Mouse (Mus musculus) ES-Bruce4 (cell line): ENCODE data around the gene Olfr1442. TPM values are rescaled to one million over a fixed set of nuclear protein-coding genes. Genes with fewer than 3 reads are reported as not detected.
"Not testable (repeated sequence)": the region's sequence is repeated elsewhere in the genome, so short reads cannot be mapped to it uniquely, and the experiment has no call there.

Source experiments
- H3K27ac ChIP-seq: 2 replicates; pipeline ENCODE4 v1.5.1; 2012; ENCODE audit warnings: low read length, inconsistent platforms; ENCODE audit not compliant: insufficient read depth
- H3K27me3 ChIP-seq: 2 replicates; pipeline ENCODE4 v1.6.1; 2012; ENCODE audit warnings: mild to moderate bottlenecking, low read length, inconsistent platforms; ENCODE audit not compliant: control insufficient read depth, poor library complexity, insufficient read depth, severe bottlenecking
- H3K36me3 ChIP-seq: 2 replicates; pipeline ENCODE4 v1.6.1; 2012; ENCODE audit warnings: inconsistent platforms, mild to moderate bottlenecking, low read length, moderate library complexity; ENCODE audit not compliant: control insufficient read depth, poor library complexity, insufficient read depth, severe bottlenecking
- H3K4me1 ChIP-seq: one replicate; pipeline ENCODE4 v1.8.1; 2011; ENCODE audit warnings: low read length; ENCODE audit not compliant: control insufficient read depth, insufficient read depth
- H3K4me3 ChIP-seq: 2 replicates; pipeline ENCODE4 v1.5.1; 2011; ENCODE audit warnings: low read depth, mild to moderate bottlenecking, low read length
- H3K9ac ChIP-seq: 2 replicates; pipeline ENCODE4 v1.6.1; 2012; ENCODE audit warnings: low read depth, mild to moderate bottlenecking, inconsistent platforms; ENCODE audit not compliant: poor library complexity, severe bottlenecking
- H3K9me3 ChIP-seq: replicated peaks from 2 replicates; pipeline ENCODE4 v1.6.1; 2012; ENCODE audit warnings: mild to moderate bottlenecking, low read length, inconsistent platforms; ENCODE audit not compliant: control insufficient read depth, poor library complexity, insufficient read depth, severe bottlenecking
- CTCF ChIP-seq: IDR thresholded peaks from one replicate; pipeline ENCODE4 v1.8.1; 2011; ENCODE audit warnings: low read depth, low read length
- EP300 ChIP-seq: IDR thresholded peaks from 2 replicates; pipeline ENCODE4 v1.6.1; 2011; ENCODE audit warnings: low read depth, low read length; ENCODE audit not compliant: insufficient read depth
- POLR2A ChIP-seq: IDR thresholded peaks from one replicate; pipeline ENCODE4 v1.8.1; 2011; ENCODE audit warnings: low read length; ENCODE audit not compliant: insufficient read depth
- polyA plus RNA-seq: library from polyadenylated mRNA; stranded (reverse); fragments of >200 nt; gene quantifications from 2 replicates; pipeline ENCODE4 v1.2.4, GENCODE M21; 2011; ENCODE audit warnings: low read depth; ENCODE audit not compliant: missing spikeins, insufficient read depth, insufficient read length

The Olfr1442 gene
- polyA plus RNA-seq, 1 experiment, result not detected

DNA sequence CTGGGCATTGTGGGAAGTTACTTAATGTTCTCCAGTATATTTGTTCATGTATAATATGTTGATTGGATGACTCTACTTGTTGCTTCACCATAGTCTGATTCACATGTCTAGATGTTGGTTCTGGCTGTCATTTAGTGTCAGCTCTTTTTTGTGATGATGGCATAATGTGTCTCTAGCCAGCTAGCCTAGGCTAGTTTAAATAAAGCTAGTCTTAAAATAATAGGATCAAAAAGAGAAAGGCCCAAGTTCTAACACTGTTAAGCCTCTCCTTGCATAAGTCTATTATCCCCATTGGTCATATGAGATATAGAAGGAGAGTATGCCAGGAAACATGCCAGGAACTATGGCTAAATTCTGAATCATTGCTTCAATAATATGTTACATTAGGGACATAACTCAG, 20.7 kb upstream of the Olfr1442 start:
- H3K4me1 ChIP-seq, result no peaks in the 10 kb centered on the region
- H3K4me3 ChIP-seq, result no peak overlapping the region
- H3K9me3 ChIP-seq, result no peaks in the 10 kb centered on the region
- no peaks in the 10 kb centered on the region for H3K36me3 ChIP-seq
- no peak overlapping the region for H3K27ac ChIP-seq
- H3K27me3 ChIP-seq, result no peaks in the 10 kb centered on the region
- TF ChIP-seq EP300 (no peak), CTCF (no peak), POLR2A (no peak)
- no peak overlapping the region for H3K9ac ChIP-seq

DNA sequence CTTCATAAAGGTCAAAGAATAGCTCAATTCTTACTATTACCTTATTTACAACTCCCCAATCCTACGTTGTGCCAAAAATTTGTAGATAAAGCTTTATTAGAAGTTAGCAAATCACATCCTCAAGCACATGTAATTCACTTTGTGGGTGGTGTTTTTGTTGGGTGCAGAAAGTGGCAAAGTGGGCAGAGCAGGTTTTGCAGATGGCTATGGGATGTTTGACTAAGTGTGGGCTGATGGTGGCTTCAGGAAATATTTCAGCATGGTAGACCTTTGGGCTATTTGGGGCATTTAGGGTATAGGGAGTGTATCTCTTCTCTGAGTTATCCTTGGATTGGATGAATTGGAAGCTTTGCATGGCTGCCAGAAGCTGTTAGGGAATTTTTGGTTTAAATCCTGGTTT, 4.1 kb upstream of the Olfr1442 start:
- no peaks in the 10 kb centered on the region for H3K27me3 ChIP-seq
- no peak for TF ChIP-seq POLR2A
- TF ChIP-seq EP300, result no peak
- TF ChIP-seq CTCF, result no peak

DNA sequence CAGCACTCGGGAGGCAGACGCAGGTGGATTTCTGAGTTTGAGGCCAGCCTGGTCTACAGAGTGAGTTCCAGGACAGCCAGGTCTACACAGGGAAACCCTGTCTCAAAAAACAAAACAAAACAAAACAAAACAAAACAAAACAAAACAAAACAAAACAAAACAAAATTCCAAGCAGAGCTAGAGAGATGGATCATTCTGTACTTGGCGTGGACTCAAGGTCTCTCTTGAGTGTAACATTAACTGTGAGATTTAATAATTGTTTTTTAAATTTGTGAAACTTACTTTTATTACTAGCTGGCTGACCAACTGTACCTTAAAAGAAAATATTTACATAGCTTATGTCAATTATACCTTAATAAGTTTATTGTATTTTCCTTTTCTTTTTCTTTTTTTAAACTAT, 1.6 kb upstream of the Olfr1442 start:
- not testable (repeated sequence) for H3K27ac ChIP-seq, H3K4me3 ChIP-seq, H3K9ac ChIP-seq, H3K36me3 ChIP-seq, H3K27me3 ChIP-seq, H3K4me1 ChIP-seq, H3K9me3 ChIP-seq

More for the DNA sequence above, 4.1 kb upstream of the Olfr1442 start:
- H3K27ac ChIP-seq, result no peak overlapping the region
- peaks cover 4% of the 10 kb centered on the region for H3K4me1 ChIP-seq
- no peak overlapping the region for H3K4me3 ChIP-seq
- no peaks in the 10 kb centered on the region for H3K36me3 ChIP-seq
- H3K9me3 ChIP-seq, result 0 out of 2 replicates have a peak, but pooled peaks cover 2% of the 10 kb centered on the region
- H3K9ac ChIP-seq, result no peak overlapping the region

DNA sequence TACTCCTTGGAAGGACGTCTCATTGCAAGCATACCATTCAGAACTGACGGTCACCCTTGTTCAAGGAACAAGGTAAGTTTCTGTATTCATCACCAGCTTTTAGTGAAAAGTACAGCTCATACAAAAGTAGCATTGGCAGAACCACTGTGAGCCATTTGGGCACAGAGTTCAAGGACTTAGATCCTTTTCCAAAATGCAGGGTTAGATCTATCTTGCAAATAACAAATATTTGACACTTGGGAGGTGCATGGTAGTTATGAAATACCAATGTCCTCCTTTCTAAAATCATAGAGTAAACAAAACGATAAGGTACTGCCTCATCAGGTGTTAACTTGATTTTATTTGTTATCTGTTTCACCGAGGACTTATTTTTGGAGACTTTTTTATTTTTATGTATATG, 812 bp downstream of the Olfr1442 start:
- TF ChIP-seq POLR2A (no peak), CTCF (no peak), EP300 (no peak)
- Histone ChIP-seq H3K4me3 (no peak overlapping the region), H3K27me3 (no peaks in the 10 kb centered on the region), H3K9me3 (no peaks in the 10 kb centered on the region), H3K4me1 (no peaks in the 10 kb centered on the region), H3K36me3 (no peaks in the 10 kb centered on the region), H3K9ac (no peak overlapping the region), H3K27ac (no peak overlapping the region)

DNA sequence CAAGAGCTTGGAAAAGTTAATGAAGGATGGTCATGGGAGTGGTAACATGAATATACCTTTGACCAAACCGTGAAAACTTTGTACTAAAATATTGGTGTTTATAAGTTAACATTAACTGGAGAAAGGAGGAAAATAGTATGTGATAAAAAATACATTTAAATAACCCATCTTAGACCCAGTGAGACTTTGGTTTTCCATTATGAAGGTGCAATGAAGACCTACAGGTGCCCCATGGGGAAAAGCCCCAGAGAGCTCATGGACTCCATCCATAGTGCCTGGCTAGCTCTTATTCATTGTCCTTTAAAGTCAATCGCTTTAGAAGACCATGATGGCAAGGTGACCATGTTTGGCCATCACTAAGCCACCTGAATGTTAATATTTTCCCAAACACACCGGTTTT, 7.6 kb downstream of the Olfr1442 start, which contains the start of gene Olfr1443:
TSS of gene Olfr1443 (plus strand) at position 301 of the 400 bp plus-strand sequence.
- H3K4me3 ChIP-seq, result no peak within 1 kb of the TSS
- H3K27ac ChIP-seq, result no peak within 1 kb of the TSS
- H3K36me3 ChIP-seq, result no peaks in the 10 kb centered on the region
- no peaks in the 10 kb centered on the region for H3K9me3 ChIP-seq
- no peaks in the 10 kb centered on the region for H3K27me3 ChIP-seq
- no peaks in the 10 kb centered on the region for H3K4me1 ChIP-seq
- no peak within 1 kb of the TSS for H3K9ac ChIP-seq
- TF ChIP-seq CTCF, result no peak
- TF ChIP-seq EP300, result no peak
- no peak for TF ChIP-seq POLR2A

DNA sequence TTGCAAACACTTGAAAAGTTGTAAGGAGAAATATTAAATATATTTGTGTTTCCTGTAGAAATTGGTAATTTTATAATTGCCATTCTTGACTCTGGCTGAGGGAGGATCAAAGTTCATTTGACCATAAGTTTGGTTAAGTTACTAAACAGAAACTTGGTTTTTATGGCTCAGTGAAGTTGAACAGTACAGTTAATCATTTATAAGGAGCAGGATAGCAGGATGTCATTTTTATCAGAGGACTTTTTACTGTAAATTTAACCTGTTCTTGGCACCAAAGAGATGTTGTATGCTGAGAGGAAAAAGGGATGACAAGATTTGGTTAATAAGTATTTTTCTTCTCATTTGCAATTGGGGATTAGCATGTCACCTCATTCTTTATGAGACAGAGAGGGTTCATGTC, 14.4 kb downstream of the Olfr1442 start:
- no peak overlapping the region for H3K27ac ChIP-seq
- no peaks in the 10 kb centered on the region for H3K36me3 ChIP-seq
- no peak overlapping the region for H3K4me3 ChIP-seq
- no peaks in the 10 kb centered on the region for H3K9me3 ChIP-seq
- TF ChIP-seq EP300 (no peak), CTCF (no peak), POLR2A (no peak)
- H3K27me3 ChIP-seq, result no peaks in the 10 kb centered on the region
- H3K9ac ChIP-seq, result no peak overlapping the region
- H3K4me1 ChIP-seq, result no peaks in the 10 kb centered on the region
